Mouse (Mus musculus) left cerebral cortex, postnatal 36 days (tissue): Measurements from ENCODE around the gene Zfp993. TPM values are rescaled to one million over a fixed set of nuclear protein-coding genes. Genes with fewer than 3 reads are reported as not detected.
"Not testable (repeated sequence)": the region's sequence is repeated elsewhere in the genome, so short reads cannot be mapped to it uniquely, and the experiment has no call there.

ENCODE experiments used
- DNase-seq, 2 experiments: peaks; one replicate each; pipeline ENCODE4 v3.0.0; 2021 to 2022; ENCODE audit warnings: low spot score in 2 of 2, mixed read lengths in 1 of 2
- intact Hi-C: fragments of 180-260 bp; cut with DNase I; formaldehyde crosslinking; loops from one replicate; pipeline ENCODE4 v1.15.1; 2025
- total RNA-seq, 2 experiments: library from RNA; stranded (reverse); gene quantifications; 2 replicates each; pipeline ENCODE4 v1.2.3; 2021

Gene Zfp993
- 1 to 10 TPM; 4.5 to 5.0 TPM for total RNA-seq

GRCm38 (mm10) chr4:146610774-146611400 is at the start of gene Zfp993:
Gene Zfp993 (plus strand): TSS chr4:146610961.
- intact Hi-C loops, DNase-seq: not testable (repeated sequence)

- intact Hi-C loops, DNase-seq: not testable (repeated sequence)
Measured at GRCm38 (mm10) chr4:146579905-146580873, 30.6 kb upstream of the Zfp993 start.

- DNase-seq, intact Hi-C loops: not testable (repeated sequence)
Measured at GRCm38 (mm10) chr4:146603578-146604399, 7.0 kb upstream of the Zfp993 start.

- DNase-seq, intact Hi-C loops: not testable (repeated sequence)
Measured at GRCm38 (mm10) chr4:146644367-146644766, 33.6 kb downstream of the Zfp993 start.

GRCm38 (mm10) chr4:146649641-146650040 is 38.9 kb downstream of the Zfp993 start:
- intact Hi-C loops, DNase-seq: not testable (repeated sequence)

GRCm38 (mm10) chr4:146650115-146650514 is 39.4 kb downstream of the Zfp993 start:
- intact Hi-C loops, DNase-seq: not testable (repeated sequence)

- intact Hi-C loops, DNase-seq: not testable (repeated sequence)
Measured at GRCm38 (mm10) chr4:146650639-146651038, 39.9 kb downstream of the Zfp993 start.

Other genes with a start within 250 kb of the Zfp993 start
- gene Zfp992, start 161.9 kb upstream of the Zfp993 start, total RNA-seq: 1 to 10 TPM; 3.4 to 3.8 TPM
- under 1 TPM in 1 of 2 experiments, not detected in 1; 0.17 TPM for gene Zfp981, start 108.9 kb upstream of the Zfp993 start, total RNA-seq